Mouse (Mus musculus): ENCODE measurements around the gene Trp53bp2.
A peak's percentile ranks its signal among the peaks of the same experiment; 100 is the strongest.

Gene Trp53bp2

DNA sequence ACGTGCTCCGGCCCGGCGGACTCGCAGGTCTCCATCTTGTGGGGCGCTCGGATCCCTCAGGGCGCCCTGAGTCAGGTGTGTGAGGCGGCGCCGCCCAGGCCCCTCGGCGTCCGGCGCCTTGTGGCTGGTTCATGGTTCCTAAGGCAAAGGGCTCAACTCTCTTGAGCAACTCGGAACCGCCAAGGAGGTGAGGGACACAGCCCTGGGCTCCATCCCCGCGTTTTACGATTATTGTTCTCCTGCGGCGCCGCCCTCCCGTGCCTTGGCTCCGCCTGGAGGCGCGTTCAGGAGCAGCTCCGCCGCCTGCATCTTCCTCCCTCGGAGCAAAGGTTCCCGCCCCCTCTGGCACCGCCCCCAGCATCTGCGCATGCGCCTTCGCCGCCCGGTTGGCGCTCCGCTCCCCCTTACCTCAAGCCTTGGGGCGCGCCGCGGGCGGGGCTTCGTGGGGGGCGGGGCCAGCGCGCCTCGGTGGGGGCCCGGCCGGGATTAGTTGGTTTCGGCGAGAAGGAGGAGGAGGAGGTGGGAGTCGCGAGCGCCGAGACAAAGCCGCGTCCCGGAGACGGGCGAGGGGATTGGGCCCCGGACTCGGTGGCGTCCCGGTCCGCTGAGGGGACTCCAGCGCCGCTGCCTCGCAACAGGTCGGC lies at the start of gene Trp53bp2:
Trp53bp2 (plus strand) TSS at position 489 of the 644 bp plus-strand sequence.
- peak; percentile 95 for DNase-seq (ENCODE audit: low spot score)

DNA sequence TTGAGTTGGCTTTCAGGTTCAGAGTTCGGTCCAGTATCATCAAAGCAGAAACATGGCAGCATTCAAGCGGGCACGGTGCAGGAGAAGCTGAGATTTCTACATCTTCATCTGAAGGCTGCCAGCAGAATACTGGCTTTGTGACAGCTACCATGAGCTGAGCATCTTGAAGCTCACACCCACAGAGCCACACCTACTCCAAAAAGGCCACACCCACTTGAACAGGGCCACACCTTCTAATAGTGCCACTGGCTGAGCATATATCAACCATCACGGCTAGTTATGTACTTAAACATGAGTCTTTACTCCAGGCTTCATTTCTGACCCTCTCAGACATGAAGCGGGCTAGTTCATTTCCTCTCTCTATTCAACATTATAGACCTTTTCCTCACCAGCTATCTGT lies 46.3 kb upstream of the Trp53bp2 start:
- DNase-seq (ENCODE audit: low spot score): no peak

DNA sequence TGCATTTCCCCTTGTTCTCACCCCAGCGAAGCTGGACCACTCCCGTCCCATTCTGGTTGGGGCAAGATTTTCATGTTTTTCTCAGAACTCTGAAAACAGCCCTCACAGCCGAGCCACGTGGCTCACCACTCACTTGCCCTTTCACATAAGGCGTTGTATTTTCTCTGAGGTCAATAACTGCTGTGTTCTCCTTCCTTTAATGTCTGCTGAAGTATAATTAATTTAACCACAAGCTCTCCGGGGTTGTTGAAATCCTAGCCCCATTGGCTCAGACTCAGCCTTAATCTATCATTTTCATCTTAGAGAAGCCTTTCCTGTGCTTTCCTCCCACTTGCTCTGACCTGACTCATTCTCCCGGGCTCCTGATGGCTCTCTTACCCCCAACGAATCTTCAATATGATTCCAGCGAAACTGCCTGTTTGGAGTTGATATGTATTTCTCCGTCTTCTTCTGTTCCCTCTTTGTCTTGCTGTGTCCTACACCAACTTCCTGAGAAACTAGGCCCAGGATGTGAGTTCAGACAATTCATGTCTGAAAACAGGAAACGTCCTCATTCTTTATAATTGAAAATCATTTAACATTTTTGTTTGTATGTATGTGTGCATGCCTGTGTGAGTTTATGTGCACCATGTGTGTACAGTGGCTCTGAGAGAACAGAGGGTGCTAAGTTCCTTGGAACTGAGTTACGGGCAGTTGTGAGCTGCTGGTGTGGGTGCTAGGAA lies 45.1 kb upstream of the Trp53bp2 start:
- DNase-seq (ENCODE audit: low spot score): no peak

DNA sequence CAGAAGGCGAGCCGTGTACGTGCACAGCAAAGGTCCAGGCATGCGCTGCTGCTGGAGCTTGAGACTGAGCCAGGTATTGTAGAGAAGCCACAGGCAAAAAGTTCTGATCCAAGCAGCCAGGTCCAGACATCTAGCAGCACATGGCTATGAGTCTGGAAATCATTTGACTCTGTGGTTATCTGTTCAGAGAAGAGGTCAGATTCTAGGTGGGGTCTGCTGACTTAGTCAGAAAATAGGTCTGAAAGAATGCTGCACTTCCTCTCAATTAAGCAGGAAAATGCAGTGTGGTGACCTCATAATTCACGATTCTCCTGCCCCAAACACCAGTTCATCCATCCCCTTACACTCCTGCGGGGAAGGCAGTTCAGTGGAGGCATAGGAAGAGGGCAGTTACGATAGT lies 40.7 kb upstream of the Trp53bp2 start:
- no peak for DNase-seq (ENCODE audit: low spot score)

DNA sequence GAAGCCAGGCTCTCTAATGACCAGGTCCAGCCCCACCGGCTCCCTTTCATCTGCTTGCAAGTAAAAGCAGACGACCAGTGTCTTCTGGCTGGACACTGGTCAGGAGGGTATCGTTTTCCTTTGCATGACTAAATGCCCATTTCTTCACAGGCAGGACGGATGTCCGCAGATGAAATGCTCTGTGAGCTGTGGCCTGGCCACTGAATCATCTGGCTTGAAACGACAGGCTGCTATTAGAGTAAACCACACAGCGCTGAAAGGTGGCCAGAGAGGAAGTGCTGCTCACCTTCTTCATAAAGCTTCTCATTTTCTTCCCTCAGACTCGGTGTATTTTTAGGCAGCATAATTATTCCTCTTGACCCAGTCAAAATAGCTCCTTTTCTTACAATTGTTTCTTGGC lies 40.2 kb upstream of the Trp53bp2 start:
- no peak for DNase-seq (ENCODE audit: low spot score)

DNA sequence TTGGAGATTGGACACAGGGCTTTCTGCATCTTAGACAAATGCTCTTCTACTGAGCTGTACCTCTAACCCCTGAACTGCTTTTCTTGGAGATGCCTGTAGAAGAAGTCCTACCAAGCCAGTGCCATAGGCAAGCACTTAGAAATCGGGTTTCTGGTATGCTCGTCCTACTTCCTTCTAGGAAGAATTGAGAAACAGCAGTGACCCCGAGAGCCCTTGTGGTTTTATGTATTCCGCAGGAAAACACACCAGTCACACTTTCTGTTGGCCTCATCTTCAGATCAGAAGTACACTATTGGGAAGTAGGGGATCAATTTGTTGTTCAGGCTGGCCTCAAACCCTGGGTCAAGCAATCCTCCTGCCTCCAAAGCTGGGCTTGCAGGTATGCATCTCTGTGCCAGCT lies 39.5 kb upstream of the Trp53bp2 start:
- no peak for DNase-seq (ENCODE audit: low spot score)

DNA sequence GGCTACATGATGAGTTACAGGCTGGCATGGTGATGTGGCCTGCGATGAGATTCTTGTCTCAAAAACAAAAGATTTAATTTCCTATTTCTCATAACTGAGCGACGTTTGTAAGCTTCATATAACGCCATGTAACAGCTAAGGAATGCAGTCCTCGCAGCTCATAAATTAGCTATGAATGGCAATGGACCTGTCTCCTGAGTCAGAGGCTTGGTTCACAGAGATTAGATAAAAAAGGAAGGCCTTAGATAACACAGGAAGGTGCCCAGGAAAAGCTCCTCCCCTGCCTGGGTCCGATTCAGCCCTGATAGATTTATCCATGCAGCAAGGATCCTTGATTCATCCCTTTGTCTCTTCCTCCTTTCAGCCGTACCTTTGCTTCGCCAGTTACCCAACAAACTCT lies 37.1 kb upstream of the Trp53bp2 start:
- DNase-seq (ENCODE audit: low spot score): no peak

DNA sequence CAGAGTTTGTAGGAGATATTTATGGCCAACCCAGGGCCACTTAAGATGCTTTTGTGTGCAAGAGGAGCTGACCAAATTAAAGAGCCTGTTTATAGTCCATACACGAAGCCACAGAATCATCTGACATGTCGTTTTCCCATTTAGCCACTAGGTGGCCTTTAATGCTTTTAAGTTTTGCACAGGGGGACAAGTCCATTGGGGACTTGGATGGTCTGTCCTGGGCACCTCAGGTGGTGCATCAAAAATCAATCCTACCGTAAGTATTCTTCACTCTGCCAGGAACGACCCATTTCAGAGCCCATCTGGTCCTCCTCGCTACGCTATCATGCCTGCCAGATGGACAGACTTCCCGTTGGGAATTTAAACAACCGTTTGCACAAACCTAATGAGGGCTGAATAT lies 32.8 kb upstream of the Trp53bp2 start:
- peak; percentile 72 for DNase-seq (ENCODE audit: low spot score)

DNA sequence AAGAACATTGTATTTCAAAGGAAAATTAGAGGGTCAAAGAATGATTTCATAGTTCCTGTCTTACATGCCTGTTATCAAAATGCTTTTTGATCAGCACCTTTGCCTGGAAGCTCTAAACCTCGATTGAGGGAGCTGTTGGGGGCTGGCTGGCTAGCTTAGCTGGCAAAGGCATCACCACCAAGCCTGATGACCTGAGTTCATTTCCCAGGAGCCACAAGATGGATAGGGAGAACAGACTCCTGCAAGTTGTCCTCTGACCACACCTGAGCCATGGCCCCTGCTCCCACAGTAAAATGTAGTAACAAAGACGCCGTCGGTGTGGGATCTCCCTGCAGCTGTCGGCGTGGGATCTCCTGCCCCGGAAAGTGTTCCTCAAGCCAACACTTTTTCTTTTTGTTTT lies 32.1 kb upstream of the Trp53bp2 start:
- DNase-seq (ENCODE audit: low spot score): no peak

DNA sequence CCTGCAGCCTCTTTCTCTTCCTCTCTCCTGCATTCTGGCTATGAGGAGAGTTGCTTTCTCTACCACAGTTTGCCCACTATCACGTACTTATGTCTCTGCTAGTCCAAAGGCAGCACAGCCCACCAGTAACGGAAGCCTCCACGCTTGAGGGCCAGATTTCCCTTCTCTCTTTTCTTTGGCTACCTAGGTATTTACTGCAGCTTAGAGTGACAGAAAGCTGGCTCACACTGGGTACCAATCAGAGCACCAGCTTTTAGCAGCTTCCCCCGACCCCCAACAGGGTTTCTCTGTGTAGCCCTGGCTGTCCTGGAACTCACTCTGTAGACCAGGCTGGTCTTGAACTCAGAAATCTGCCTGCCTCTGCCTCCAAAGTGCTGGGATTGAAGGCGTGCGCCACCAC lies 31.5 kb upstream of the Trp53bp2 start:
- DNase-seq (ENCODE audit: low spot score): no peak

DNA sequence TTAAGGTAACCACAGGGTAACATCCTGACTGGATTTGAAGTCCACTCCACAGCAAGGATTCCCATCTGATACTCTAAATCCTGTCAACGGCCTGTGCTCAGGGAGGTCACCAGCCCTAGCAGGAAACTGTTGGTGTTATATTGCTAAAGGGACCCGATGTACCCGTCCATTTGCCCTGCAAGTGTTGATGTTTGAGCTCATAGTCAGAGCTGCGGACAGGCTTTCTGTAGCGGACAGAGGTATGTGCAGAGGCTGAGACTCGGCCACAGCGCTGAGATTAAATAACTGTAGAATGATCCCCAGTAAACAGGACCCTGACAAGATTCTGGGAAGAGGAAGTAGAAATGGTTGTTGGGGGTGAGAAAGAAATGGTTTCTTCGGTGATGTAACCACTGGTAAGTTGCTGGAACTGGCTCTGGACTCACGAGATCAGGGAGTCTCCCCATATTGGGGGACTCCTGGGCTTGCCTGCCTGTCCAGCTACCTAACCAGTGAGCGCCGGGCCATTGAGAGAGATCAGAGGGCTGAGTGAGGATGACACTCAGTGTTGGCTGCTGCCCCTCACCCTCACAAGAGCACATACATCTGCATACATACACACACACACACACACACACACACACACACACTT lies 30.7 kb upstream of the Trp53bp2 start:
- no peak for DNase-seq (ENCODE audit: low spot score)

DNA sequence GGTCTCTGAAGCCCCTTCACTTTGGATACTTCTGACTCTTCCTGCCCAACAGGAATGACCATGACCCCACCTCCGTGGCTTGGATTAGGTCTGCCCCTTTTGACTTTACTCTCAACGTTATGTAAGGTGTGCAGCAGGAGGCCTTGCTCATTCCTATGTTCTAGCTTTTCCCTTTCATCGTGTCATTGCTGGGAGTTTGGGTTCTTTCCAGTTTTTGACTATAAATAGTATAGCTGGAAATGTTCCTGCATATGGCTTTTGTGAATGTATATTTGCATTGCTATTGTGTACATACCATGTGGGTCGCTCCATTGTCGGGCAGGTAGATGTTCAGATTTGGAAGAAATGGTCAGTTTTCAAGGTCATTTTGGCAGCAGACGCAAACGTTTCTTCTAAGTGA lies 30.1 kb upstream of the Trp53bp2 start:
- DNase-seq (ENCODE audit: low spot score): no peak

DNA sequence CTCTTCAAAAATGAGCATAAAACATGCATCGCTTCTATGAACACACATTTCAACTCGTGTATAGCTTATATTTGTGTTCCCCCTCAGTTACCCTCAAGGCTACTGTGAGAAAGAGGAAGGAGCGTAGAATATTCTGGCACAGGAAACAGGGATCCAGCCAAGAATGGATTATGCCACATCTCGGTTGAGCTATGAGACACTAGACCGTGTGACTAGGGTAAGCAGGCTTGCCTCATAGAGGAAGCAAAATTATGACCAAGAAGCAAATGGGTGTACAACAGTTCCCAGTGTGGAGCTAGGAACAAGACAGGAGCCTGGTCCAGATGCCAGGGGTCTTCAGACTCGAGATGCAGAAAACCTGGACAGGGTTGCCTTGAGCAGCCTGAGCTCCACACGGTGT lies 28.3 kb upstream of the Trp53bp2 start:
- no peak for DNase-seq (ENCODE audit: low spot score)

DNA sequence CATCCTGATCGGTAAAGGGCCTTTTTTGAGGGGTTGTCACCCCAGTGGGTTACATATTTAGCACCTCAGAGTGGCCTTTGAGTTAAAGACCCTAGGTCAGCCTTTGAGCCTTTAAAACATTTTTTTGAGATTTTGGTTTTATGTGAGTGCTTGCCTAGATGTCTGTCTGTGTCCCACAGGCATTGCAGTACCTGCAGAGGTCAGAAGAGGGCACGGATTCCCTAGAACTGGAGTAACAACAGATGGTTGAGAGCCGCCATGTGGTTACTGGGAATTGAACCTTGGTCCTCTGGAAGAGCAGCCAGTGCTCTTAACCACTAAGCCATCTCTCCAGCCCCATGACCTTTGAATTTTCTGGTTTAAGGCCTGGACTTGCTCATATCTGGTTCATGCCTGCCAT lies 27.6 kb upstream of the Trp53bp2 start:
- no peak for DNase-seq (ENCODE audit: low spot score)

DNA sequence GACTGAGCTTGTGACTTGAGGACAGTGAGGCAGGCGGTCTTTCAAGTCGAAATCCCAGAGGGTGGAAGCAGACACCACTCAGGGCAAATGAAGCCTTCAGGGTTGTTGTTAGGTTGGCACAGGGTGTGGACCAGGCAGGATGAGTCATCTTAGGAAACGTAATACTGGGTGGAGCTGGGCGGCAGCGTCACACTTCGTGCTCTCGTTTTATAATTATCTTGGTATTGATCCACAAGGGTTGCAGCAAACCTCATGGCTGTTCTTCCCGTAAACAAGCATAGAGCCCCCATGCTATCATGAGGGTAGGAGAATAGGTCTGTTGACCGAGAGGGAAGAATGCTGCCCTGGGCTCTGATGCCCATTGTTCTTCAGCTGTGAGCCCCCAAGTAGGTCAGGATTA lies 25.9 kb upstream of the Trp53bp2 start:
- DNase-seq (ENCODE audit: low spot score): no peak

DNA sequence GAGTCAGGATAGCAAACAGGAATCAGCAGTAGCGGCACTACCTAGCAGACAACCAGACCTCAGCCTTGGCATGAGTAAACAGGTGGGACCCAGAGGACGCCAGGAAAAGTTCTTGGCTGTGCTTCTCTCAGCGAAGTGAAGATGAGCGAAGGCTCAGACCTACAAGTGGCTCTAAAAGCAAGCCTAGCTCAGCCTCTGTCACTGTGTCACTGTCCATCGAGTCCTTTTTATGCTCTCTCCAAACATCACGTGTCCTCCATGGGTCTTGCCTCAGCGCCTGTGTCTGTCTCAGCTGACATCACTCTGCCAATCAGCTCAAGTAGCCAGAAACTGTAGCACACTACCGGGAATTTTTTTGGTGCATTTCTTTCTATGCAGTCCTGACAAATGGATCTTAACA lies 22.5 kb upstream of the Trp53bp2 start:
- no peak for DNase-seq (ENCODE audit: low spot score)

DNA sequence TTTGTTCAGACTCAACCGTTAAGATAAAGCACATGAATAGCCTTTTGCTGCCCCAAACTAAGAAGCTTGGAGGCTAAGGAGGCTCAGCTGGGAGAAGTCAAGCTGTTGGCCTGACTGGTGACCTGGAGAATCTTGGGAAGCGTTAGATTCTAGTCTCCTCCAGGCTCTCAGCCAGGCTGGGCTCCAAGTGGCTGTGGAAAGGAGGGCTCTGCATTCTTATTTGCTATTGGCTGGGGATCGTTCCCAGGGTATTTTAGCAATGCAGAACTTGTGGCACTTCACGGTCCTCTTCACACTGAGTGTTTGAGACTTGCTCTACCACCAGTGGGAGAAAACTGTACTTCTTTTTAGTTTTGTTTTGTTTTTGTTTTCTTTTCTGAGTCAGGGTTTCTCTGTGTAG lies 20.2 kb upstream of the Trp53bp2 start:
- no peak for DNase-seq (ENCODE audit: low spot score)

DNA sequence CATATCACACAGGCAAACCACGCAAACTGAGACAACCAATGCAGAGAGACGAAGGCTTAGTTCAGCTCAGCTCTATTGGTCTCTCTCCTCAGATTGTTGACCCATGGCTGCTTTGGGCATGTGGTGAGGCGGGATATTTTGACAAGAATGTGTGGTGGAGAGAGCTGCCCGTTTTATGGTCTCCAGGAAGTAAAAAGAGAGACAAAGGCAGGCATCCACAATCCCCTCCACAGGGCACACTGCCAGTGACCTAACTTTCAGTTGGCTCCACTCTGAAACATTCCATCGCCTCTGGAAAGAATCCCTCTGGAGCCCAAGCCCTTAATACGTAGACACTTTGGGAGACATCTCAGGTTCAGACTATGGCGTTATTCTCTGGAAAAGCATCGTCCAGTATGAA lies 10.8 kb upstream of the Trp53bp2 start:
- no peak for DNase-seq (ENCODE audit: low spot score)

DNA sequence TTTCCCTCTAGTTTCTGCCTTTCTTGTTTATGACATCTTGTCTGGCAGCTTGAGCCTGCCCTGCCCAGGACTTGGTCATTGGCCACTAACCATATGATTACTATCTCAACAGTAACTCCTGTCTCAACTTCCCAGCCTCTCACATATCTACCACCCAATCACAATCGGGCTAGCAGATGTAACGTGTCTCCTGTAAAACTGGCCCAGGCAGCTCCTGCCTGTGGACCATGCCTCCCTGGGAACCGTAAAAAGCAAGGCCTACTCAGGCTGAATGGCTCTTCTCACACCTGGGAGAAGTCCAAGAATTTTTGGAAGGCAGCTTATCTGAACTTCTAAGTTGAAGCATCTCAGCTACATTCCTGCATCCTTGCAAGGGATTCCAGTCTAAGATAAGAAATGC lies 10.2 kb upstream of the Trp53bp2 start:
- no peak for DNase-seq (ENCODE audit: low spot score)

DNA sequence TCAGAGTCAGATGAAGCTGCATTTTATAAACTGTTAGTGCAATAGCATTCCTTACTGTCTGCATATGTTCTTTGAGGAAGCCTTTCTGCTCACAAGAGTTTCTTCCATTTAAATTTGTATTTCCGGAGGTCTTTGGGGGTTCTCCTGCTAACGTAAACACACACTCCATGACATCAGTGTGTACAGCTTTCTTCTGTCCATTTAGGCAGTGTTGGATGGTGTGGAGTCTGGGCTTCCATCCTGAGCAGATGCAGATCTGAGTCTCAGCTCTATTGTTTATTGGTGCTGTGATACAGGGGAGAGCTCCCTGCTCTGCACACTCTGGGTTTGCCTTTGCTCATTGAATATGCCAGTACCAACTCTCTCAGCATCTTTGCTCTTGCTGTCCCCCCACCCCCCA lies 9.8 kb upstream of the Trp53bp2 start:
- DNase-seq (ENCODE audit: low spot score): no peak

DNA sequence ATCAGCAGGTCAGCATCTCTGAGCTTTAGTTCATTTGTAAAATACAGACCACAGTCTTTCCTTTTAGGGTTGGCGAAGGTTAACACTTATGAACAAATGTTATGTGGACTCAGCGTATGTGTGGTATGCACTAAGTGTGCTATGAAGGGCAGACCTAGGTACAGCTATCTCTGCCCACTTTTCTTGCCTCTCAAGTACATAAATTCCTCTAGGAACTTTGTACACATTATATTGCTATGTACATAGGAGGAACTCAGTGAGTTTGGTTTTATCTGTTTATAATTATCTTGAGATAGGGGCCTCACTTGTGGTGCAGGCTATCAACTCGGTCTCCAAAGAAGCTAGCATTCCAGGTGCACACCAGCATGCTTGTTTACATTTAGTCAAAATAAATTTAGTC lies 9.1 kb upstream of the Trp53bp2 start:
- DNase-seq (ENCODE audit: low spot score): no peak

DNA sequence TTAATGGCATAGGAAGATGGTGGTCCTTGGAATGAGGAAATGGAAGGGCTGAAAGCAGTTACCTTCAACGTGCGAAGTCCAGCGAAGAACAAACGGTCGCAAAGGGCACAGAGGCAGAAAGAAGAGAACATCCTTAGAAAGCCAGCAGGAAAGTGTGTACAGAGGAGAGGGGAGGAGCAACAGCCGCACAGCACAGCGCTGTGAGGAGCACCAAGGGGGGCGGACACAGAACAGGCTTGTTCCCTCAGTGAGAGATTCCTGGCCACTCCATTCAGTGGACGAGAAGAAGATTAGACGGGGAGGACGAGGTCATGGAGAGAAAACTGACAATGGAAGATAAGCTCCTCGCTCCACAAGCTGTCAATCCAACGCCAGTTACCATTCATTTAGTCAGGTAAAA lies 5.9 kb upstream of the Trp53bp2 start:
- DNase-seq (ENCODE audit: low spot score): no peak

DNA sequence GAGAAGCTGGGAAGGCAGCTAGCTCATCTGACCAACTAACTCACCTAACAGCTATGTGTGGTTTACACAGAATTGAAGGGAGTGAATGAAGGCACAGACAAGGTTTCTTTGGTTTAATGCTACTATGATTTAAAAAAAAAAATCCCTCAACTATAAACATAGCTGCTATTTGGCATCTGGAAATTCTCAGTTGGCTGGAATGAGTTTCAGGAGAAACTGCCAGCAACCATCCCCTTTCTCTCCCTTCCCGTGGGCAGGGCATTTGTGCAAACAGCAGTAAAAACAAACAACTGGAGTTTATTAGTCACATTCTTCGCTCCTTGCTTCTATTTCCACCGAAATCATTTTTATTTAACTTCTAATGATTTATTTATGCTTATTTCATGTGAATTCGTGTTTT lies 2.4 kb upstream of the Trp53bp2 start:
- DNase-seq (ENCODE audit: low spot score): no peak

DNA sequence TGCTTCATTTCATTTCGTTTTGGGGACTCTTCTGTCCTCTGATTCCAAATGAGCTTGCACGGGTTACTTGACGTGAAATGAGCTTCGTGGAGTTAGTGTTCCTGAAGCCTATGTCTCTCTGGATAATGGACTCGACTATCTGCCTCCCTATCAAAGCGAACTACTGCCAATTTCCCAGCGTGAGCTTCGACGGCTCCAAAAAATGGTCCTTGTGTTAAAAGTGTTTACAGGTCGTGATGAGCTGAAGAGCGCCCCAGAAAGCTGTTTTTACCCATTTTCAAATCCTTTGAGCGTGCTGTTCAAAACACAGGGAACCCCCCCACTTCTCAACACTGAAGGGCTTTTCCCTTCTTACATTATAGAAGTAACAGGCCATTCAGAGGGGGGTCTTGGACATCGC lies 729 bp upstream of the Trp53bp2 start:
- DNase-seq (ENCODE audit: low spot score): peak; percentile 32
